In the genomic region with DNA sequence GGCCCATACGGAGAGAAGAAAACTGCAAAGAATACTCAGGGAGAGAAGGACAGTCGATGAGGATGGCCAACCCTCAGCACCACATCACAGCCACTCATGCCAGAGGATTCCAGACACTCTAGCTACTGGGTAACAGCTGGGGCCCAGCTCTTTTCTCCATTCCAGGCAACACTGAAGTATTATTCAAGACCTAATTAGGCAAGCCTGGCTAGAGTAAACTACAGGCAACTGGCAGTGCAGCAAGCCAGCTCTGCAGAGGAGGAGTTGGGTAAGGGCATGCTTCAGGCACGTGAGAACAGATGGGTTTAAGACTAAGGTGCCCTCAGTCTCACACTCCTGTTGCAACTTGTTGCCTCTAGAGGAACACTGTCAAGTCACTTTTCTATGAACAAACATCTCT, we compare ENCODE assay signal across 11 mouse cellular contexts.
DNase-seq lines count a peak whose midpoint lies in the region; ATAC-seq and TF ChIP-seq lines count a peak whose summit lies in the region.
"Had no signal": no experiment of that assay in that cellular context is flagged by ENCODE, and none has a peak within 500 bp of the region (broad histone marks: within the 10 kb centered on the region; RNA-seq: fewer than 3 reads in every experiment).

No protein-coding gene starts in this region.

- TF ChIP-seq CTCF in intestine, postnatal 0 days (IDR thresholded peaks at IDR 0.05; ENCODE audit: low read depth): no peak

- peaks cover 4% of the 10 kb centered on the region; the same call in 1 of the 2 replicates for H3K36me3 ChIP-seq in intestine, postnatal 0 days (ENCODE audit: control insufficient read depth, insufficient read depth)
- H3K36me3 ChIP-seq in intestine, embryonic 16.5 days (ENCODE audit: control insufficient read depth, insufficient read depth, low read length): no peaks in the 10 kb centered on the region
- H3K36me3 ChIP-seq: hindbrain, embryonic 12.5 days; liver, embryonic 13.5 days had no signal

- H3K27ac ChIP-seq in intestine, postnatal 0 days (ENCODE audit: low read depth, low read length): no peak overlapping the region
- no peak overlapping the region for H3K27ac ChIP-seq in intestine, embryonic 16.5 days (ENCODE audit: low read length)
- H3K27ac ChIP-seq: hindbrain, embryonic 12.5 days; liver, embryonic 13.5 days had no signal

- no peaks in the 10 kb centered on the region for H3K4me1 ChIP-seq in intestine, postnatal 0 days (replicated peaks; ENCODE audit: control insufficient read depth, insufficient read depth, low read length)
- no peaks in the 10 kb centered on the region for H3K4me1 ChIP-seq in intestine, embryonic 16.5 days (ENCODE audit: control insufficient read depth, insufficient read depth, low read length)
- H3K4me1 ChIP-seq: liver, embryonic 13.5 days had no signal

- H3K9me3 ChIP-seq in intestine, postnatal 0 days (ENCODE audit: control insufficient read depth): no peaks in the 10 kb centered on the region
- H3K9me3 ChIP-seq in intestine, embryonic 16.5 days (ENCODE audit: control insufficient read depth, low read length): no peaks in the 10 kb centered on the region
- H3K9me3 ChIP-seq: hindbrain, embryonic 12.5 days; liver, embryonic 13.5 days had no signal

- WGBS in intestine, postnatal 0 days: 57% methylated on average over 3 of the region's 3 CpGs
- WGBS in intestine, embryonic 16.5 days: 67% methylated on average over 3 of the region's 3 CpGs

- DNase-seq in adrenal gland, postnatal 14 days: peak; percentile 62
- no peak for DNase-seq in adrenal gland, adult 2 months
- DNase-seq in urinary bladder, postnatal 14 days (ENCODE audit: low spot score): peak; percentile 52
- no peak for DNase-seq in urinary bladder, postnatal 25 days (ENCODE audit: low spot score)
- no peak for DNase-seq in T-cell, adult 2 months (ENCODE audit: low spot score)
- DNase-seq: kidney, postnatal 4 days; liver, embryonic 13.5 days had no signal

- no peak overlapping the region for H3K4me2 ChIP-seq in intestine, postnatal 0 days (replicated peaks; ENCODE audit: low read depth)
- H3K4me2 ChIP-seq in intestine, embryonic 16.5 days (ENCODE audit: low read depth, low read length): no peak overlapping the region
- H3K4me2 ChIP-seq: hindbrain, embryonic 12.5 days; liver, embryonic 13.5 days had no signal

- no peak overlapping the region for H3K4me3 ChIP-seq in intestine, postnatal 0 days (ENCODE audit: low read depth, low read length)
- H3K4me3 ChIP-seq in intestine, embryonic 16.5 days (ENCODE audit: low read length): no peak overlapping the region
- H3K4me3 ChIP-seq: hindbrain, embryonic 12.5 days; liver, embryonic 13.5 days had no signal

- no peak overlapping the region for H3K9ac ChIP-seq in intestine, postnatal 0 days (ENCODE audit: low read depth, low read length)
- H3K9ac ChIP-seq in intestine, embryonic 16.5 days (ENCODE audit: low read depth, low read length): no peak overlapping the region
- H3K9ac ChIP-seq: hindbrain, embryonic 12.5 days; liver, embryonic 13.5 days had no signal

- peak; percentile 16; the same call in 1 of the 2 replicates for ATAC-seq in intestine, postnatal 0 days
- no peak; the same call in 1 of the 2 replicates for ATAC-seq in intestine, embryonic 16.5 days
- no peak for ATAC-seq in frontal cortex, adult (ENCODE audit: low TSS enrichment)

- H3K27me3 ChIP-seq in intestine, postnatal 0 days (replicated peaks; ENCODE audit: control insufficient read depth, insufficient read depth, low read length): no peaks in the 10 kb centered on the region
- no peaks in the 10 kb centered on the region for H3K27me3 ChIP-seq in intestine, embryonic 16.5 days (replicated peaks; ENCODE audit: control insufficient read depth, insufficient read depth, low read length)
- H3K27me3 ChIP-seq: hindbrain, embryonic 12.5 days; liver, embryonic 13.5 days had no signal

Comparison
In these comparisons a context has a peak if more than half of its experiments do, and no peak if none do; other contexts are left out.
1. DNase-seq: peak in adrenal gland, postnatal 14 days (single experiment) and urinary bladder, postnatal 14 days (single experiment); none in adrenal gland, adult 2 months (single experiment), urinary bladder, postnatal 25 days (single experiment) and T-cell, adult 2 months (single experiment).